Mouse (Mus musculus) hindbrain, embryonic 12.5 days (tissue): Measurements from ENCODE around the gene Gm45140. TPM values are rescaled to one million over a fixed set of nuclear protein-coding genes. Genes with fewer than 3 reads are reported as not detected.

Experiments used
- ATAC-seq: fragments of 200-750 bp; cut with Nextera tagmentation; 2 replicates; pipeline ENCODE4 v1.8.0; 2017; ENCODE audit warnings: moderate TSS enrichment; ENCODE audit not compliant: low FRiP score
- H3K27ac ChIP-seq: fragments of 300-500 bp; sonication (generic); 2 replicates; pipeline ENCODE4 v1.5.1; 2016; ENCODE audit warnings: mild to moderate bottlenecking
- H3K27me3 ChIP-seq: fragments of 300-500 bp; sonication (generic); 2 replicates; pipeline ENCODE4 v1.6.1; 2016; ENCODE audit warnings: mild to moderate bottlenecking
- H3K36me3 ChIP-seq: fragments of 300-500 bp; sonication (generic); 2 replicates; pipeline ENCODE4 v1.6.1; 2016; ENCODE audit warnings: mild to moderate bottlenecking
- H3K4me1 ChIP-seq: fragments of 300-500 bp; sonication (generic); 2 replicates; pipeline ENCODE4 v1.6.1; 2016
- H3K4me2 ChIP-seq: fragments of 300-500 bp; sonication (generic); replicated peaks from 2 replicates; pipeline ENCODE4 v1.6.1; 2016; ENCODE audit warnings: mild to moderate bottlenecking
- H3K4me3 ChIP-seq: fragments of 300-500 bp; sonication (generic); 2 replicates; pipeline ENCODE4 v1.5.1; 2016; ENCODE audit warnings: mild to moderate bottlenecking
- H3K9ac ChIP-seq: fragments of 300-500 bp; sonication (generic); 2 replicates; pipeline ENCODE4 v1.6.1; 2016; ENCODE audit warnings: mild to moderate bottlenecking, moderate library complexity
- H3K9me3 ChIP-seq: fragments of 300-500 bp; sonication (generic); replicated peaks from 2 replicates; pipeline ENCODE4 v1.6.1; 2016; ENCODE audit warnings: mild to moderate bottlenecking
- WGBS: fragments of 180-500 bp; shearing (Covaris S2); methylation state at CpG from one replicate; pipeline ENCODE4 v1.1.7; 2016; 5-methylcytosine and 5-hydroxymethylcytosine counted together
- polyA plus RNA-seq: library from polyadenylated mRNA; unstranded; fragments of >200 nt; fragmentation: Nextera tagmentation; extraction: Ambion mirVana; gene quantifications from 2 replicates; pipeline ENCODE4 v1.2.1, GENCODE M21; 2016

Gm45140 gene
- polyA plus RNA-seq, 1 experiment from 2014 or later, result 4.1 TPM

GRCm38 (mm10) chr6:87740496-87740895 lies 95.1 kb downstream of the Gm45140 start:
- Histone ChIP-seq H3K9me3 (no peaks in the 10 kb centered on the region), H3K27me3 (peaks cover 14% of the 10 kb centered on the region), H3K4me2 (no peak overlapping the region), H3K36me3 (no peaks in the 10 kb centered on the region), H3K27ac (no peak overlapping the region), H3K4me1 (peaks cover 15% of the 10 kb centered on the region), H3K4me3 (no peak overlapping the region), H3K9ac (no peak overlapping the region)
- ATAC-seq, result no peak

DNA sequence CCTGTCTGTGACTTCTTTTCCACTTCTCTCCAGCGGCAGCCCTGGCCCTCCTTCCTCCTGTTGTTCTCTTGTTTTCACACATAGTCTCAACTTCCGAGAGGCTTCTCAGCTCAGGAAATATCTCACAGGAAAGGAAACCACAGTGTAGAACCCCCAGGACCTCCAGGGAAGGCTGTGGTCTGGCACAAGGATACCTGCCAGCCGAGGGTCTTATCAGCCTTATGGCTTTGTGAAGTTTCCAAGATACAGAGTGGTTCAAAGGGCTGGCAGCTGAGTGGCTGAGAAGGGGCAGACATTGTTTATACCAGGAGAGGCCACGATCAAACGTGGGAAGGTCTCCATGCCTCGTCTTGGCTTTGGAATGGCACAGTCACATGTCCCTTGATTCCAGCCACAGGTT lies 95.7 kb downstream of the Gm45140 start:
- WGBS, result 59% methylated on average over 6 of the region's 6 CpGs
- H3K9ac ChIP-seq, result no peak overlapping the region
- no peaks in the 10 kb centered on the region; the same call in 1 of the 2 replicates for H3K9me3 ChIP-seq
- H3K36me3 ChIP-seq, result no peaks in the 10 kb centered on the region
- peaks cover 15% of the 10 kb centered on the region for H3K4me1 ChIP-seq
- no peak overlapping the region for H3K4me3 ChIP-seq
- H3K27me3 ChIP-seq, result peaks cover 20% of the 10 kb centered on the region
- H3K4me2 ChIP-seq, result no peak overlapping the region
- ATAC-seq, result no peak
- H3K27ac ChIP-seq, result no peak overlapping the region

Other genes starting within 250 kb of the Gm45140 start
- gene Prokr1, start 245.1 kb downstream of the Gm45140 start, polyA plus RNA-seq, result 3.4 TPM in 2 replicates
- gene Aplf, start 163.6 kb downstream of the Gm45140 start, polyA plus RNA-seq, result 13.0 and 14.4 TPM in 2 replicates
- 8.2 and 9.7 TPM in 2 replicates for gene Efcc1, start 104.9 kb downstream of the Gm45140 start, polyA plus RNA-seq
- 1.8 and 2.6 TPM in 2 replicates for gene Gp9, start 57.7 kb downstream of the Gm45140 start, polyA plus RNA-seq
- 12.2 and 13.1 TPM in 2 replicates for gene Rab43, start 23.6 kb downstream of the Gm45140 start, polyA plus RNA-seq
- gene Isy1, start 3.0 kb upstream of the Gm45140 start, polyA plus RNA-seq, result 47.4 and 52.7 TPM in 2 replicates
- gene Cnbp, start 15.3 kb upstream of the Gm45140 start, polyA plus RNA-seq, result 793 and 799 TPM in 2 replicates
- 165 TPM in 2 replicates for gene Copg1, start 52.0 kb upstream of the Gm45140 start, polyA plus RNA-seq
- gene Hmces, start 78.1 kb upstream of the Gm45140 start, polyA plus RNA-seq, result 43.7 and 45.2 TPM in 2 replicates
- 108 and 109 TPM in 2 replicates for gene H1fx, start 145.8 kb upstream of the Gm45140 start, polyA plus RNA-seq
- 218 and 236 TPM in 2 replicates for gene Rab7, start 209.5 kb upstream of the Gm45140 start, polyA plus RNA-seq
- 278 and 284 TPM in 2 replicates for gene Rpn1, start 248.7 kb upstream of the Gm45140 start, polyA plus RNA-seq